Mouse (Mus musculus): Measurements from ENCODE around the gene Pfkl.

DNA sequence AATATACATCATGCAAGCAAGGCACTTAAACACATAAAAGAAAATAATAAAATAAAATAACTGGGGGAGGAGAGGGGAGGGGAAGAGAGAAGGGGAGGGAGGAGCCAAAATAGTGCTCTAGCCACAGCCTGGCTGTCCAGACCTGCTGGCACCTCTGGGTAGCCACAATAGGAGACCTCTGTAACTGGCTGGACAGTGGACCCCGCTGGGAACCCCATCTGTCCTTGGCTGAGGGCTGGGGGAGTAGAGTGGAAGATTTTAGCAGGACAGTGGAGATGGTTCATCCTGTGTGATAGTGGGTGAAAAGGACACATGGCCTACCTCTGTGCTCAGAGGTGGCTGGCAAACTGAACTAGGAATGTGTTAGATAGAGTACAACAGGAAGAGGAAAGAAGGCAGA, 34.6 kb upstream of the Pfkl start:
- TF ChIP-seq POLR2A (IDR thresholded peaks at IDR 0.05; ENCODE audit: borderline replicate concordance, insufficient read depth, low read length) (no peak), CTCF (IDR thresholded peaks at IDR 0.05; ENCODE audit: borderline replicate concordance, insufficient read depth, low read depth, low read length) (no peak)
